Mouse (Mus musculus) heart, postnatal 0 days (tissue): Measurements from ENCODE around the gene Cd59b. TPM values are rescaled to one million over a fixed set of nuclear protein-coding genes. Genes with fewer than 3 reads are reported as not detected.
A peak's percentile ranks its signal among the peaks of the same experiment; 100 is the strongest.
"Not testable (repeated sequence)": the region's sequence is repeated elsewhere in the genome, so short reads cannot be mapped to it uniquely, and the experiment has no call there.

Experiments used
- ATAC-seq: fragments of 200-750 bp; cut with Nextera tagmentation; 2 replicates; pipeline ENCODE4 v1.8.0; 2017; ENCODE audit warnings: low read depth, moderate number of reproducible peaks, moderate library complexity; ENCODE audit not compliant: insufficient read depth
- DNase-seq: peaks from one replicate; pipeline ENCODE4 v3.0.0-alpha.2; 2016; ENCODE audit warnings: low spot score
- H3K27ac ChIP-seq: fragments of 300-500 bp; sonication (generic); 2 replicates; pipeline ENCODE4 v1.5.1; 2014; ENCODE audit warnings: low read depth, mild to moderate bottlenecking
- H3K27me3 ChIP-seq: fragments of 300-500 bp; sonication (generic); 2 replicates; pipeline ENCODE4 v1.6.1; 2014; ENCODE audit warnings: low read length, mixed read lengths; ENCODE audit not compliant: control insufficient read depth, insufficient read depth
- H3K36me3 ChIP-seq: fragments of 300-500 bp; sonication (generic); replicated peaks from 2 replicates; pipeline ENCODE4 v1.6.1; 2014; ENCODE audit warnings: low read length, mixed read lengths; ENCODE audit not compliant: control insufficient read depth, insufficient read depth
- H3K4me1 ChIP-seq: fragments of 300-500 bp; sonication (generic); 2 replicates; pipeline ENCODE4 v1.6.1; 2014; ENCODE audit warnings: antibody characterized with exemption; ENCODE audit not compliant: control insufficient read depth, insufficient read depth
- H3K4me2 ChIP-seq: fragments of 300-500 bp; sonication (generic); 2 replicates; pipeline ENCODE4 v1.6.1; 2014; ENCODE audit warnings: low read depth, mild to moderate bottlenecking, low read length, moderate library complexity
- H3K4me3 ChIP-seq: fragments of 300-500 bp; sonication (generic); 2 replicates; pipeline ENCODE4 v1.5.1; 2014; ENCODE audit warnings: low read depth, low read length
- H3K9ac ChIP-seq: fragments of 300-500 bp; sonication (generic); replicated peaks from 2 replicates; pipeline ENCODE4 v1.6.1; 2014; ENCODE audit warnings: low read depth, low read length, mixed read lengths
- H3K9me3 ChIP-seq: fragments of 300-500 bp; sonication (generic); replicated peaks from 2 replicates; pipeline ENCODE4 v1.6.1; 2016; ENCODE audit warnings: low read length; ENCODE audit not compliant: control insufficient read depth
- CTCF ChIP-seq: IDR thresholded peaks from 2 replicates; pipeline ENCODE4 v1.5.1; 2016; ENCODE audit warnings: antibody characterized with exemption, control low read depth, low read depth
- EP300 ChIP-seq: IDR thresholded peaks from 2 replicates; pipeline ENCODE4 v1.6.1; 2016; ENCODE audit warnings: antibody characterized with exemption, low read depth
- WGBS: fragments of 180-500 bp; shearing (Covaris S2); extraction: QIAGEN DNeasy Blood & Tissue Kit; methylation state at CpG from one replicate; pipeline ENCODE4 v1.1.7; 2014; 5-methylcytosine and 5-hydroxymethylcytosine counted together
- polyA plus RNA-seq: library from polyadenylated mRNA; unstranded; fragments of >200 nt; fragmentation: Nextera tagmentation; extraction: Ambion mirVana; gene quantifications from 2 replicates; pipeline ENCODE4 v1.2.1, GENCODE M21; 2015
- total RNA-seq: library from RNA; depleted of rRNA; stranded (reverse); fragments of >200 nt; gene quantifications from 2 replicates; pipeline ENCODE4 v1.2.3, GENCODE M21; 2014; ENCODE audit warnings: low replicate concordance

Gene Cd59b
- total and polyA plus RNA-seq, 2 experiments from 2014 or later = 1.1 to 2.8 TPM

- no peaks in the 10 kb centered on the region for H3K9me3 ChIP-seq
- H3K27ac ChIP-seq = no peak overlapping the region
- no peak overlapping the region for H3K4me2 ChIP-seq
- H3K4me3 ChIP-seq = no peak overlapping the region
- peaks cover 5% of the 10 kb centered on the region; the same call in 1 of the 2 replicates for H3K36me3 ChIP-seq
- WGBS = 44% methylated on average over 1 of the region's 1 CpGs
- ATAC-seq (no peak), DNase-seq (no peak)
- peaks cover 28% of the 10 kb centered on the region for H3K4me1 ChIP-seq
- H3K9ac ChIP-seq = no peak overlapping the region
- no peaks in the 10 kb centered on the region for H3K27me3 ChIP-seq
- TF ChIP-seq CTCF (no peak), EP300 (no peak)
Observed at GRCm38 (mm10) chr2:104099946-104100345, 30.3 kb downstream of the Cd59b start.

DNA sequence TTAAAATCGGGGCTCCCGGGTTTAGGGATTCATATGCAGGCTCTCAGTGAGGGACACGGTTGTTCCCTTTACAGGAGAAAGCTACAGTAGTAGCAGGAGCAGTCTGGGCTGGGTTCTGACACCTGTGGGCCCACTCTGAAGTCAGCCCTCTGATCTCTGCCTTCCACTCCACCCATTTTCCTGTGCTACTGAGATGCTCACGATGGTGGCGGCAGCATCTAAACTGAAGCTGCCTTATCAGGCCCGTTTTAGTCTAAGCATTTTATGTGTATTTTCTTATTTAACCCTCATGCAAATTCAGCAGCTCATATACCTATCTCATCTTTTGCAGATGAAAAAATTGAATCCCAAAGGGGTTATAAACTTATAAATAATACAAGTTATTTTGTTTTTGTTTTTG is 35.2 kb downstream of the Cd59b start:
- peaks cover 19% of the 10 kb centered on the region; the same call in 1 of the 2 replicates for H3K4me1 ChIP-seq
- WGBS = 80% methylated on average over 6 of the region's 6 CpGs
- no peak overlapping the region for H3K4me3 ChIP-seq
- TF ChIP-seq EP300 (no peak), CTCF (no peak)
- ATAC-seq (no peak), DNase-seq (no peak)
- H3K9ac ChIP-seq = no peak overlapping the region
- H3K4me2 ChIP-seq = no peak overlapping the region
- H3K27me3 ChIP-seq = no peaks in the 10 kb centered on the region
- no peak overlapping the region for H3K27ac ChIP-seq
- H3K9me3 ChIP-seq = no peaks in the 10 kb centered on the region
- H3K36me3 ChIP-seq = peaks cover 5% of the 10 kb centered on the region; the same call in 1 of the 2 replicates

DNA sequence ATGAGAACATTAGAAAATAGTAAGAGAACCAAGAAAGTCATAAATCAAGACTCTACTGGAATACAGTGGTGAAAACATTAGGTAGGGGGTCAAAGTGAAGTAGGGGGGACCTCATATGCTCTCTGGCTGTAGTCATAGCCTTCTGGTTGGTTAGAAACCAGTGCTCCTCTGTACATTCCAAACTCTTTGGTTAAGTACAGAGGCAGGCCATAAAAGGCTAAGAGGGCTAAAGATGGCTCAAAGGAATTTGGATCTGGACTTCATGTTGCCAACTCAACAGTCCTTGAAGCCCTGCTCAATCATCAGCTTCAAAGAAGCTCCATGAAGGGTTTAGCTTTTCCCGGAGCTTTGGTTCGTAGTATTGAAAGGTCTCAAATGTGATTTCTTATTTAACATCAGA is 39.4 kb downstream of the Cd59b start:
- H3K9me3 ChIP-seq, H3K4me2 ChIP-seq, H3K9ac ChIP-seq, H3K4me3 ChIP-seq, H3K27me3 ChIP-seq, DNase-seq: not testable (repeated sequence)
- Histone ChIP-seq H3K36me3 (peaks cover 13% of the 10 kb centered on the region), H3K27ac (peak overlapping the region; percentile 50), H3K4me1 (peaks cover 10% of the 10 kb centered on the region; the same call in 1 of the 2 replicates)
- peak; percentile 87 for ATAC-seq
- WGBS = 28% methylated on average over 2 of the region's 2 CpGs

- Histone ChIP-seq H3K4me1 (peaks cover 10% of the 10 kb centered on the region; the same call in 1 of the 2 replicates), H3K27ac (peak overlapping the region; percentile 50), H3K36me3 (peaks cover 14% of the 10 kb centered on the region), H3K27me3 (no peaks in the 10 kb centered on the region), H3K9me3 (no peaks in the 10 kb centered on the region), H3K4me3 (no peak overlapping the region), H3K4me2 (no peak overlapping the region), H3K9ac (no peak overlapping the region)
- WGBS = 40% methylated on average over 2 of the region's 2 CpGs
- TF ChIP-seq EP300 (no peak), CTCF (no peak)
- DNase-seq (no peak), ATAC-seq (peak; percentile 33; the same call in 1 of the 2 replicates)
Observed at GRCm38 (mm10) chr2:104109528-104109927, 39.9 kb downstream of the Cd59b start.

- WGBS = 73% methylated on average over 4 of the region's 4 CpGs
- H3K27me3 ChIP-seq = no peaks in the 10 kb centered on the region
- no peak for ATAC-seq
- H3K4me1 ChIP-seq = peaks cover 10% of the 10 kb centered on the region; the same call in 1 of the 2 replicates
- no peak for DNase-seq
- no peak overlapping the region for H3K9ac ChIP-seq
- peak overlapping the region; percentile 50 for H3K27ac ChIP-seq
- no peak overlapping the region for H3K4me3 ChIP-seq
- H3K4me2 ChIP-seq = no peak overlapping the region
- no peak for TF ChIP-seq EP300
- no peak for TF ChIP-seq CTCF
- H3K36me3 ChIP-seq = peaks cover 10% of the 10 kb centered on the region; the same call in 1 of the 2 replicates
- H3K9me3 ChIP-seq = no peaks in the 10 kb centered on the region
Observed at GRCm38 (mm10) chr2:104110031-104110430, 40.4 kb downstream of the Cd59b start.

- not testable (repeated sequence) for DNase-seq, H3K4me3 ChIP-seq, H3K27me3 ChIP-seq, H3K4me2 ChIP-seq, ATAC-seq, H3K9me3 ChIP-seq, H3K36me3 ChIP-seq, H3K27ac ChIP-seq, H3K9ac ChIP-seq
- peaks cover 10% of the 10 kb centered on the region; the same call in 1 of the 2 replicates for H3K4me1 ChIP-seq
- WGBS = no CpG with 5 or more reads among the region's 1 CpGs
Observed at GRCm38 (mm10) chr2:104111170-104111797, 41.6 kb downstream of the Cd59b start.

GRCm38 (mm10) chr2:104113563-104113962 is 43.9 kb downstream of the Cd59b start:
- not testable (repeated sequence) for H3K4me3 ChIP-seq, DNase-seq, H3K27me3 ChIP-seq, ATAC-seq, H3K4me2 ChIP-seq, H3K27ac ChIP-seq, H3K36me3 ChIP-seq, H3K9me3 ChIP-seq, H3K9ac ChIP-seq
- H3K4me1 ChIP-seq = peaks cover 10% of the 10 kb centered on the region; the same call in 1 of the 2 replicates
